Mouse (Mus musculus) liver, embryonic 14.5 days (tissue): ENCODE data around the gene Rimbp2.

ENCODE experiments used
- CTCF ChIP-seq: IDR thresholded peaks from 2 replicates; pipeline ENCODE4 v1.5.1; 2016; ENCODE audit warnings: antibody characterized with exemption, low read depth, control low read depth
- EP300 ChIP-seq: IDR thresholded peaks from 2 replicates; pipeline ENCODE4 v1.6.1; 2016; ENCODE audit warnings: antibody characterized with exemption, low read depth

- no peak for TF ChIP-seq CTCF
- TF ChIP-seq EP300: no peak
These were observed 75.8 kb downstream of the Rimbp2 start for GRCm38 (mm10) chr5:128877425-128878035.
